Mouse (Mus musculus) embryo, embryonic 11 days (tissue): ENCODE measurements at regions not wholly inside any gene's neighbourhood (a gene's known extent, or its start where the extent isn't known, plus 50 kb on each side); places are given as distances from the start of the nearest gene placed in this dataset.

Experiments used
- DNase-seq: peaks from one replicate; pipeline ENCODE4 v3.0.0-alpha.2; 2015

DNA sequence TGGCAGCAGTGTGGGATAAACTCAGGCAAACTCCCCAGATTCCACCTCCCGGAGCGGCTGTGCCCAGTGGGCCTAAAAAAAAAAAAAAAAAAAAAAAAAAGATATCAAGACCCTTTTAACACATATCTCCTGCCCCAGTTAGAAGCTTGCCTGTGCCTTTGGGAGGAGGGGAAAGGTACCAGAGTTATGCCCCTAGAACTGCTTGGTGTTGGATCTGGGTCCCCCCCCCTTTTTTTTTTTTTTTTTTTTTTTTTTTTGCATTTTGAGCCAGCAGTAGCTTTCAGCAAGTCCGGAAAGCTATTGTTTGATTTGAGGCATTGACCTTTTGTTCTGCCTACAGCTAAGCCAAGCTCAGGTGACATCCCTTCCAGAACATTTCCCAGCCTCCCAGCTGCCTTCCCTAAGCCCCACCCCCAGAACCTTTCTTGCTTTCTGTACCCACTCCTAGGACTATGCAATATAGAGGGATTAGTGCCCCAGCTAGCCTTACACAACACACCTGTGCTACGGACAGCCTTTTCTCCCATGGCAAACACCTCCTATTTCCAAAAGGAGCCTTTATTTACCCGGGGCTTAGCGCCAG is 252.1 kb upstream of the Prok2 start:
- DNase-seq = no peak

GRCm38 (mm10) chr6:99976144-99976543 is 250.0 kb upstream of the Prok2 start:
- DNase-seq = no peak

DNA sequence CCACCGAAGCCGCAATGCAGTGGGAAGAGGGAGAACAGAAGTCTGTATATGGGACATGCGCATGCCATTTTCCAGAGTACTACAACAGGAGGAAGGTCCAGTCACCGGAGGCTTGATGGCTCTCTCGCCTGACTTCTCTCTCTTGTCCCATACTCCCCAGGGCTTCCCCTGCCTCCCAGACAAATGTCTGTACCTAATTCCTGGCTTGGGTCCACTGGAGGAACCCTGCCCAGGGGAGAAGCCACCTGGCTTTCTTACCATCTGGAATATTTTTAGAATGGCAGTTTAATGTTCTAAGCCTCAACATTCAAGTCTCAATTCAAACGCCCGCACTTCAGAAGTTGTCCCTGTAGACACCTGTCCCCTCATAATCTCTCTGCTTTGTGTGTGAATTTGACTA is 249.3 kb upstream of the Prok2 start:
- no peak for DNase-seq

GRCm38 (mm10) chr6:99974464-99974863 is 248.3 kb upstream of the Prok2 start:
- no peak for DNase-seq

DNA sequence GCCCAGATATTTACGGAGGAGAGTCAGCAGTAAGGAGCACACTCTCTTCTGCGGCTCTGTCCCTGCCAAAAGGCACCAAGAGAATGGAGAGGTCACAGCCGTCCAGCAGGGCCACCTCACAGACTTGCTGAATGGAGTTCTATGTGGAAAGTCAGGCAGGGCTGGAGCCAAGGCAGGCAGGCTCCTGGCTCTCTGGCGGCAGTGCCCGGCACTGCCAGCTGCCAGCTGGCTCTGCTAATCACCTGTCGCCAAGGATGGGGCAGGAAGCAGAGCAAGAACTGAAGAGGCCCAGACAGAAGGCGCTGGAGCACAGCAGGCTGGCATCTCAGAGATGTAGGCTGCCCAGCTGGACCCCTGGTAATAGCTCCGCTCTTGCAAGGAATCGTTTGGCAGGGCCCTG is 245.2 kb upstream of the Prok2 start:
- DNase-seq = no peak

DNA sequence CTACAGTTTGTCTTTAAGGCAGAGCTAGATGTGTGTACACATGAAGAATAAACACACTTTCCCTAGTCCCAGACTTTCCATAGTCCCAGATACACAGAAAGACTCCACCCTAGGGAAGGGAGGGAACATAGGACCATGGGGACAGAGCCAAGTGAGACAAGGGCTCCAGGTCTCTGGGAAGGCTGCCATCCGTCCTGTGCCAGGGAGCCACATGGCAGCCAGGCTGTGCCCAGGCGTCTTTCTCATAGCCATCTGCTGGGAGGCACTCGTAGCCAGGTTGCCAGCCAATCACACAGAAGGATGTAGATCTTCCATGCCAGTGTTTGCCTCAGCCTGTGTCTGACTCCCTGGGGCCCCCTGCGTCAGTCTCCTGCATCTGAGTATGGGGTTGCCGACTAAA is 242.7 kb upstream of the Prok2 start:
- no peak for DNase-seq

DNA sequence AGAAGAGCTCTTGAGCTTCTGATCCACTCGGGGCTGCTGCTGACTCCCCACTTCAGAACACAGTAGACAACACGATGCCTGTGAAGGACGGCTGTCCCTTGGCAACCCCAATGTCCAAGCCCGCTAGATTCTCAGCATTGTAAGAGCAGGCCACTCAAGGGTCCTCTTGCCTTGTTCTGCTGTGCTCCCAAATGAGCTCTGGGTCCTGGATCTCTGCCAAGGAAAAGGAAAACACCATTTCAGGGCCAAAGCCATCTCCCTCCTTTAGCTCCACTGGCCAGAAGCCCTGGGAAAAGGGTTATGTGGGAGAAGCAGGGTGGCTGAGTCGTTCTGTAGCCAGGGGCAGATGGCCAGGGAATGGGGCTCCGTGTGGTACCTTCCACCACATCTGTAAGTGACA is 241.3 kb upstream of the Prok2 start:
- no peak for DNase-seq

- DNase-seq = no peak
These were observed 238.3 kb upstream of the Prok2 start for GRCm38 (mm10) chr6:99964540-99964939.

- no peak for DNase-seq
These were observed 237.8 kb upstream of the Prok2 start for GRCm38 (mm10) chr6:99964007-99964406.

DNA sequence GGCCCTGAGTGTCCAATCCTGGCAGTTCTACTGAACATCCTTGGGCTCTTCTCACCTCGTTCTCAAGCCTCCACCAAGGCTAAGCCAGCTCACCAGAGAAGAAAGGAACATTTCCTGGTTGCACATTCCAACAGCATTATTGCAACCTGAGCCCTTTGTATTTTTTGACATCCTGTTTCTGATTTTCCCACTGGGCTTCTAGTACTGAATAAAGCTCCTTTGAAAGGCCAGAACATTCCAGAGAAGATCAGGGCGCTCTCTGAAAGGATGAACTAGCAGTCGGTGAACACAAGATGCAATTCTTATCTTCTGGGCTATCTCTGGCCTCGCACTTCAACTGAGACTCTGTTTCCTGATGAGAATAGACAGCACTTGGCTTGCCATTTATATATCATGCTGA is 233.2 kb upstream of the Prok2 start:
- DNase-seq = no peak

GRCm38 (mm10) chr6:99954832-99955830 is 228.9 kb upstream of the Prok2 start:
- DNase-seq = no peak

- no peak for DNase-seq
These were observed 228.0 kb upstream of the Prok2 start for GRCm38 (mm10) chr6:99953980-99954776.

DNA sequence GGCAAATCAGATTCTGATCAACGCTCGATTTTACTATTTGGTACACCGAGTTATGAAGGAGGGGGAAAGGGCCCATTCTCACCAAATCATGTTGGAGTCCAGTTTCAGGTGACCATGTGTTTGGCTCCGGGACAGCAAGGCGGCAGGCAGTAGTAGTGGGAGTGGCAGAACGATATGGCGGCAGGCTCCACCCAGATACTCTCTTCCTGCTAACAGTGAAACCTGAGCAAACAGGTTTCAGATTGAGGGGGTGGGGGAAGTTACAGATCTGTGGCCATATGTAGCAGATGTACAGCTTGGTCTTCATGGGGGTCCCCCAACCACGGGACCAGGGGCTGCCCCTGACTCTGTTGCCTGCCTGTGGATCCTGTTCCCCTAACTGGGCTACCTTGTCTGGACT is 224.6 kb upstream of the Prok2 start:
- DNase-seq = no peak

DNA sequence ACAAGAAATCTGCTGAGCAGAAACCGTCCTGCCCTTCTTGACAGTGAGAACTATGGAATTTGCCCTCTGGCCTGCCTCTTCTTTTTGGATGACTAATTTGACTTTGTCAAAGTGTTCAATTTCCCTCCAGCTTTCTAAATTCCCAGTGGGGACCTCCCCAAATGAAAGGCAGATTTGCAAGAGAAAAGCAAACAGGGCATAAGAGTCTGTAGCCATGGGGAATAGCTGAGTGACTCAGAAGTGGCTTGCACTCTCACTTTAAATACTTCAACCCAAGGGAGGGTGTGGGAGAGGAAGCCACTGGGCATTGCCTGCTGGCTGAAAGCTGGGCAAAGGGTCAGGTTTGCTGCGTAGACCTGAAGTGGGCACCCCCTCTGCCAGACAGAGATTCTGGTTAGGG is 220.7 kb upstream of the Prok2 start:
- no peak for DNase-seq

GRCm38 (mm10) chr6:99946481-99946880 is 220.3 kb upstream of the Prok2 start:
- no peak for DNase-seq

- no peak for DNase-seq
These were observed 219.5 kb upstream of the Prok2 start for GRCm38 (mm10) chr6:99945691-99946090.

- no peak for DNase-seq
These were observed 216.8 kb upstream of the Prok2 start for GRCm38 (mm10) chr6:99942958-99943357.

GRCm38 (mm10) chr6:99940118-99940517 is 213.9 kb upstream of the Prok2 start:
- no peak for DNase-seq

- DNase-seq = no peak
These were observed 213.2 kb upstream of the Prok2 start for GRCm38 (mm10) chr6:99939382-99939781.

DNA sequence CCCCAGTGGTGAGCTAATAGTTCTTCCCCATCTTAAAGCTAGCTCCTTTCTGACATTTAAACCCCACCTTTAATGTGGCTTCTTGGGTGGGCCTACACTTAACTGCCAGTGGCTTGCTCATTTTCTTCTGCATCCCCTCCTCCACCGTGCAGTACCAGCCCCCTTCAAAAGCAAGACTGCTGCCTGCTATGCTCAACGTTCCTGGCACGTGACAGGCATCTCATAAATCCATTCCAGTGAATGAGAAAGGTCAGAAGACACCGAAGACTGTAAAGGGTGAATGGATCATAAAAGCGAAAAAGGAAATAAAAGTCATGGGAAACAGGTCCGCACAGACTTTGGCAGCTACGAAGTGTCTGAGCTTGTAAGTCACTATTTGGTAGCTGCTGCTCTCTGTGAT is 212.8 kb upstream of the Prok2 start:
- no peak for DNase-seq

GRCm38 (mm10) chr6:99936716-99937115 is 210.5 kb upstream of the Prok2 start:
- DNase-seq = no peak

GRCm38 (mm10) chr6:99935373-99935772 is 209.2 kb upstream of the Prok2 start:
- DNase-seq = no peak

- DNase-seq = no peak
These were observed 208.2 kb upstream of the Prok2 start for GRCm38 (mm10) chr6:99934394-99934793.

DNA sequence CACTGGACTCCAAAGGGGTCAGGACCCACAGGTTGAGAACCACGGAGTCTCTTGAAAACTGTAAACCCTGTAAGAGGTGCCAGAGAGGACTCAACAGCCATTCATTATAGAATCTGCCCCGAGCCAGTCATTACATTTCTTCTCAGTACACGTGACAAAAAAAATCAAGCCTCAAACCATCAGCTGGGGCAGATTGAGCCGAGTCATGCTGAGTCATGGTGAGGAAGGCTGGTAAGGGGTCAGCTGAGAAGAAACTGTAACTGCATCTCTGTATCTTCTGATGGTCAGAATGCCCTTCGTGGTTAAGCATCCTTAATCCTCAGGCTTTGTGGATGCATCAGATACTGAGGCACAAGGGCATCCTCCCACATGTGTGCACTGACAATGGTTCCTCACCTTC is 207.2 kb upstream of the Prok2 start:
- DNase-seq = no peak
